Mouse (Mus musculus) adrenal gland, adult 8-10 months (tissue): ENCODE measurements at regions not wholly inside any gene's neighbourhood (a gene's known extent, or its start where the extent isn't known, plus 50 kb on each side); places are given as distances from the start of the nearest gene placed in this dataset.

Experiments used
- DNase-seq: peaks from one replicate; pipeline ENCODE4 v3.0.0; 2022

DNA sequence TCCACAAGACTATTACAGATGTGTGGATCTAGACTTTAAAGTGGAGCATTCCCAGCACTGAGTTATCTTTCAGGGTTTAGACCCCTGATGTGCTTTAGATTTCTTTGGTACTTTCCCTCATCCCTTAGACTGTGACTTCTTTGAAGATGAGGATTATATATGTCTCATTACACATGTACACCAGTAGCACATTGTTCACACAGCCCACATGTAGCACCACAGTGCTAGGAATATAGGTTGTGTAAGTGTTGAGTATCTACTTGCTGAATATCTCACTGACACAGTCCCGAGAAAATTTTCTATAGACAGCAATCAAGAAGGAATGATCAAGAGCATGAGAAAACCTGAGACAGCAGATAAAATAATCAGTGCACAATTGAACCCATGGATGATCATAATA, 243.4 kb upstream of the Brinp1 start:
- DNase-seq, result no peak

- no peak for DNase-seq
These were observed 241.9 kb upstream of the Brinp1 start for GRCm38 (mm10) chr4:69196094-69196493.

DNA sequence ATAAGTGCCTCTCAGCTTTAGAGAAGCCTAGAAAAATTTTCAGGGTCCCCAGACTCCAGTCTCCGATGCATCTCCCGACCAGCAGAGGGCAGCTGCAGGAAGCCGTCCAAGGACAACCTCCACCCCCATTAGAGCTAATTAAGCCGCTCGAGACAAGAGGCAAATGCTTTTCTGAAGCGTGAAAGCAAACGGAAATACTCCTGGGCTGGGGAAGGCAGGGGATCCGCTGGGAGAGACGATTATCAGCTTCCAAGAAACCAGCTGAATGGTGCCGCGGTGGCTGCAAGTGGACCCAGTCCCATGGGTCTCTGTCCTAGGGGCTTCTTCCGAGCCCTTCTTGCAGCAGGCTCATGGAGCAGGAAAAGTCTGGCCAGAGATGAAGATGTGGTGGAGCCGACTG, 241.4 kb upstream of the Brinp1 start:
- peak; percentile 9 for DNase-seq
